Mouse (Mus musculus) hindbrain, embryonic 13.5 days (tissue): ENCODE results near the gene Ccr3. TPM values are rescaled to one million over a fixed set of nuclear protein-coding genes. Genes with fewer than 3 reads are reported as not detected.
"Not testable (repeated sequence)": the region's sequence is repeated elsewhere in the genome, so short reads cannot be mapped to it uniquely, and the experiment has no call there.

Experiments used
- ATAC-seq: fragments of 200-750 bp; cut with Nextera tagmentation; 2 replicates; pipeline ENCODE4 v1.8.0; 2017; ENCODE audit warnings: moderate TSS enrichment; ENCODE audit not compliant: low FRiP score
- H3K27ac ChIP-seq: fragments of 300-500 bp; sonication (generic); 2 replicates; pipeline ENCODE4 v1.5.1; 2015; ENCODE audit warnings: inconsistent platforms, mild to moderate bottlenecking, moderate library complexity
- H3K27me3 ChIP-seq: fragments of 300-500 bp; sonication (generic); 2 replicates; pipeline ENCODE4 v1.6.1; 2015; ENCODE audit warnings: mild to moderate bottlenecking, inconsistent platforms
- H3K36me3 ChIP-seq: fragments of 300-500 bp; sonication (generic); 2 replicates; pipeline ENCODE4 v1.6.1; 2015; ENCODE audit warnings: mild to moderate bottlenecking, inconsistent platforms
- H3K4me1 ChIP-seq: fragments of 300-500 bp; sonication (generic); replicated peaks from 2 replicates; pipeline ENCODE4 v1.6.1; 2015; ENCODE audit warnings: inconsistent platforms
- H3K4me2 ChIP-seq: fragments of 300-500 bp; sonication (generic); 2 replicates; pipeline ENCODE4 v1.6.1; 2015; ENCODE audit warnings: inconsistent platforms, mild to moderate bottlenecking, moderate library complexity
- H3K4me3 ChIP-seq: fragments of 300-500 bp; sonication (generic); 2 replicates; pipeline ENCODE4 v1.5.1; 2015; ENCODE audit warnings: mild to moderate bottlenecking, inconsistent platforms
- H3K9ac ChIP-seq: fragments of 300-500 bp; sonication (generic); 2 replicates; pipeline ENCODE4 v1.6.1; 2015; ENCODE audit warnings: mild to moderate bottlenecking, inconsistent platforms
- H3K9me3 ChIP-seq: fragments of 300-500 bp; sonication (generic); 2 replicates; pipeline ENCODE4 v1.6.1; 2016; ENCODE audit warnings: inconsistent platforms
- WGBS: fragments of 180-500 bp; shearing (Covaris S2); methylation state at CpG from one replicate; pipeline ENCODE4 v1.1.7; 2015; 5-methylcytosine and 5-hydroxymethylcytosine counted together
- polyA plus RNA-seq: library from polyadenylated mRNA; unstranded; fragments of >200 nt; fragmentation: Nextera tagmentation; extraction: Ambion mirVana; gene quantifications from 2 replicates; pipeline ENCODE4 v1.2.1, GENCODE M21; 2015

The Ccr3 gene
- 0.05 TPM in 1 of 2 replicates, not detected in the other for polyA plus RNA-seq

DNA sequence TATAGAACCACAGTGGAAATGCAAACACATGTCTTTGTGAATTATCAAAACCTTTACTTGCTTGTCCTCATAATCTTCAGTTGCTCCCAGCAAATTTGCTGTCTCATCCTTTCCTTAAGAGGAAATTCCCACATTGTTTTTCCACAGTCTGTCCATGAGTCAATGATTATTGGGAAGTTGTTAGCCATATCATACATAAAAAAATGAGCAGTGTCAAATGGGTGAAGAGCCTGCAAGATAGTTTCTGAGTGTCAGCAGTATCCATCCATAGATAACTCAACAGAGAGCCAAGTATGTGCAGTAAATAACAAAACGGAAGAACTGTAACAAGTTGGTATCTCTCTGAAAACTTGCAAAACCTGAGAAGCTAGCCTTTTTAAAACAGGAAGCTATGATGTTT is at the start of gene Ccr3:
Gene Ccr3, plus strand, starts transcription at position 301 of the 400 bp plus-strand sequence.
- H3K27ac ChIP-seq: no peak within 1 kb of the TSS
- no peaks in the 10 kb centered on the region for H3K27me3 ChIP-seq
- no peak within 1 kb of the TSS for H3K4me2 ChIP-seq
- ATAC-seq: no peak
- 93% methylated on average over 1 of the region's 1 CpGs for WGBS
- no peak within 1 kb of the TSS for H3K4me3 ChIP-seq
- no peak within 1 kb of the TSS for H3K9ac ChIP-seq
- no peaks in the 10 kb centered on the region for H3K4me1 ChIP-seq
- no peaks in the 10 kb centered on the region for H3K9me3 ChIP-seq
- H3K36me3 ChIP-seq: no peaks in the 10 kb centered on the region

DNA sequence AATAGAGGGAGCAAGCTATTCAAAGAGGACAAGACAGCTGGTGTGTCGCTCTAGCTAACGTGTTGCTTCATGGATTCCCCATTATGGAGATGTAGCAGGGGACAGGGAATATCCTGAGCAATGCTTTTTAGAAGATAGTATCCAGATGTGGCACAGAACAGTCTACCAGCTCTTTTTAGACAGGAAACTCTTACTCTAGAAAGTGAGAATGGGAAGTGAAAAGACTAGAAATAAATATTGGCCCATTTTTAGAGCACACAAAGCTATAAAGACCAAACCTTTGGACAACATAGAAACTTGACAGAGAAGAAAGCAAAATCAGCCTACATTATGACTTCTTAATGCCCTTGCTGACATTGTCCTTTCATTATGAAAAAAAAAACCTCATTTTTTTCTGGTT is 46.1 kb upstream of the Ccr3 start:
- H3K9me3 ChIP-seq: no peaks in the 10 kb centered on the region
- WGBS: 79% methylated on average over 2 of the region's 2 CpGs
- H3K27me3 ChIP-seq: no peaks in the 10 kb centered on the region
- H3K4me2 ChIP-seq: no peak overlapping the region
- no peak for ATAC-seq
- H3K4me1 ChIP-seq: no peaks in the 10 kb centered on the region
- H3K36me3 ChIP-seq: no peaks in the 10 kb centered on the region
- no peak overlapping the region for H3K9ac ChIP-seq
- no peak overlapping the region for H3K27ac ChIP-seq
- no peak overlapping the region for H3K4me3 ChIP-seq

DNA sequence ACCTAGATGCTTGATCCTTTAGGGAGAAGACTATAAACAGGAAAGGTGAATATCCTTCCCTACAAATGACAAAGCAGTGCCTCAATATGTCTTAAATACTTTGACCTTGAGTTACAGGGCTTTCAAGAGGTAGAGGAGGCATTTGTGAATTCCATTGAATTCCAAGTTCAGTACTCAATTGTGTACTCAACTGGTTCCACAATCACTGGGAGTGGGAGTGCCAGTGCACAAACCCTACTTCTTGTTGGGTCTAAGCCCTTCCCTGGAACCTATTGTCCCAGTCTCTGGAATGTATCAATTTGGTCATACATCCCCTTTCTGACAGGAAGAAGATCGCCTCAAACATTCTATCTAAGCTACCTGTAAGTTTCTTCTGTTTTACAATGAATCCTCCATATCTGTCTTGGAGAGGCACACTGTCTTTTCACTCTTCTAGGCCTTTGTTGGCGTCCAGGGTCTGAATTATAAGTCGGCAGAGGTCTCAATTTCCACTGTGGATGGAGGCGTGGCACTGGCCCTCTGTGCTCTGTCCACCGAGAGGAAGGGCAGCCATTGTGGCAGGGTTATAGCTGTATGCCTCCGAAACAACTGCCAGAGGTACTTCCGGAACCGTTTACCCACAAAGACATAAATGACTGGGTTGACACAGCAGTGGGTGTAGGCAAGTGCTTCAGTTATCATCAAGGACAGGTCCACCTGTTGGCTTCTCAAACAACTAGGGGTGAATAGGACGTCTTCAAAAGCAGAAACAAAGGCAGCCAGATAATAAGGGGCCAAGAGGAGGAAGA is 44.7 kb upstream of the Ccr3 start:
- Histone ChIP-seq H3K9me3 (no peaks in the 10 kb centered on the region), H3K9ac (no peak overlapping the region), H3K4me1 (no peaks in the 10 kb centered on the region), H3K27ac (no peak overlapping the region), H3K27me3 (no peaks in the 10 kb centered on the region), H3K4me2 (no peak overlapping the region), H3K4me3 (no peak overlapping the region), H3K36me3 (no peaks in the 10 kb centered on the region)
- ATAC-seq: no peak
- 84% methylated on average over 9 of the region's 9 CpGs for WGBS

DNA sequence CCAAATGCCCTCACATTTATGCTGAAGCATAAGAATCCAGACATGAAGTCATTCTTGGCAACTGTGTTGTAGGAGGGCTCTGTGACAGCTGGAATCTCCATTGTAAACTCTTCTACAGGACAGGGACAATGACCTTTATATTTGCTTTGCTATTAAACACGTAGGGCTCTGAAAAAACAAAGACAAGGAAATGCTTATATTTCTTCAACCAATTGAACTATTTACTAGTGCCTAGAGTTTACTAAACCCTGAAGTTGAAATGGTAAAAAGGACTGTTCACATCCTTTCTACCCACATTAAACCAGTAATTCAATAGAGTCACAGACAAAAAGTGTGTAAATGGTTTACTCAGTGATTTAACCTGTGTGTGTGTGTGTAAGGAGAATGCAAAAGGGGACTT is 43.5 kb upstream of the Ccr3 start, which contains the start of gene Ccr1l1:
Gene Ccr1l1, minus strand, starts transcription at position 101 of the 400 bp plus-strand sequence.
- Histone ChIP-seq H3K9ac (no peak within 1 kb of the TSS), H3K36me3 (no peaks in the 10 kb centered on the region), H3K27me3 (no peaks in the 10 kb centered on the region), H3K4me3 (no peak within 1 kb of the TSS), H3K4me1 (no peaks in the 10 kb centered on the region), H3K9me3 (no peaks in the 10 kb centered on the region), H3K27ac (no peak within 1 kb of the TSS), H3K4me2 (no peak within 1 kb of the TSS)
- 85% methylated on average over 1 of the region's 1 CpGs for WGBS
- no peak for ATAC-seq

DNA sequence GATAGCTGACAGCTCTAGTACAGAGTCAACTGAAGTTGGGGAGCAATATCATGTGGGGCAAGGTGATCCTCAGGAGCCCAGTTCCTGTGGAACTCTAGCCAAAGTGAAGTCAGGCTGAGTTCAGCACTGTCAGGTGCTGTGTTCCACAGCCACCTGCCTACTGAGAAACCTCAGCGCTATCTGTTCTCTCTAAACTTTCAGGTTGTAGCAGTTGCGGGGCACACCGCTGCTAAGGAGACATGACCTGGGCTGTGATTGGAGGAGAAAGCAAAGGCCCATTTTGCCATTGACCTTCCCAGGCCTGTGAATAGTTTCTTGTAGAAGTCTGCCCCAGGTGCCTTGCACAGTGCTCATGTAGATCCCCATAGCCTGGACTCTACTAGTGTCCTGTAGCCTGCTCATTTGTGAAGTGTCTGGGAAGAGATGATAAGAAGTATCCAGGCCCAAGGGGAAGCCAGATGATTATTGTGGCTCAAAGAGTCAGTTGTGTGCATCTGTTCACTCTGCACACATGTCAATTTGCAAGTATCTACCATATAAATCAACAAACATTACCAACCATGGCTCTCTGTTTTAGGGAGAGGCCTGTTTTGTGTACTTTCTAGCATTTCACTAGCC is 40.8 kb upstream of the Ccr3 start:
- H3K4me3 ChIP-seq, H3K4me1 ChIP-seq, H3K27me3 ChIP-seq, H3K4me2 ChIP-seq, ATAC-seq, H3K27ac ChIP-seq, H3K9ac ChIP-seq, H3K36me3 ChIP-seq, H3K9me3 ChIP-seq: not testable (repeated sequence)
- WGBS: no CpG with 5 or more reads among the region's 3 CpGs

DNA sequence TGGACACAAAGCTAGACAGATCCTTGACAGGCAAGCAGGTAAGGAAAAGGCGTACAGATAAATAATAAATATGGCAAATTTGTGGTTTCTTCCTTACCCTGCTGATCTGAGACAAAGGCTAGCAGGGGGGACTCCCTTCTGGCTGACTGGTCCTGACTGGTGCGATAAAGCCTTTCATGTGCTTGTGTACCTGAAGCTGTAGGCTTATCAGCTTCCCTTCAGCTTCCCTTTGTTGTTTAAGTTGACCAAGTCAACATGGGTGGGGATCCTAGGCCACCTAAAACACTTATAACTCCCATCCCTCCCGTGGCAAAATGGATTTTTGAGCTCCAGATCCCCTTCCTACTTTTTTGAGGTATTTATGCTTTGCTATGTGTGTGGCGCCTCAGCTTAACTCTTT is 39.9 kb upstream of the Ccr3 start:
- no peak overlapping the region for H3K4me3 ChIP-seq
- 87% methylated on average over 4 of the region's 4 CpGs for WGBS
- no peaks in the 10 kb centered on the region for H3K27me3 ChIP-seq
- no peak overlapping the region for H3K27ac ChIP-seq
- no peak overlapping the region for H3K4me2 ChIP-seq
- H3K9ac ChIP-seq: no peak overlapping the region
- no peaks in the 10 kb centered on the region for H3K4me1 ChIP-seq
- ATAC-seq: no peak
- no peaks in the 10 kb centered on the region for H3K9me3 ChIP-seq
- H3K36me3 ChIP-seq: no peaks in the 10 kb centered on the region

DNA sequence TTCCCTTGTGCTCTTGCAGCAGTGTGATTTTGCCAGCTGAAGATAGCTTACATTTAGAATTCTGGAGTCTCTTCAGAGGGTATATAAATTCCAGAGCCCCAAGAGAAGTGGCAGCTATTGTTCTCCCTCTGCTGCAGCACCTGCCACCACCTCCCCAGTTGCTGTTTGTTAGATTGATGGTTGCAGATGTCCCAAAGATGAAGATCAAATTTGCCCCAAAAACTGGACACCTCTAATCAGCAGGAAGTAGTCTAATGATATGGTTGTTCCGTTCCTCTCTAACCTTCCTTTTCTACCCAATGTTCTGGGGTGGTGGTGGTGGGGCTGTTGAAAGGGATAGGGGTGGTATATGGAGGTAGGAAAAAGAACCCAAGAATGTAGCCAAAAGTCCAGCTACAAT is 39.1 kb upstream of the Ccr3 start:
- Histone ChIP-seq H3K9ac (no peak overlapping the region), H3K27ac (no peak overlapping the region), H3K36me3 (no peaks in the 10 kb centered on the region), H3K9me3 (no peaks in the 10 kb centered on the region), H3K4me2 (no peak overlapping the region), H3K4me3 (no peak overlapping the region), H3K4me1 (no peaks in the 10 kb centered on the region), H3K27me3 (no peaks in the 10 kb centered on the region)
- ATAC-seq: no peak
- WGBS: 96% methylated on average over 1 of the region's 1 CpGs

DNA sequence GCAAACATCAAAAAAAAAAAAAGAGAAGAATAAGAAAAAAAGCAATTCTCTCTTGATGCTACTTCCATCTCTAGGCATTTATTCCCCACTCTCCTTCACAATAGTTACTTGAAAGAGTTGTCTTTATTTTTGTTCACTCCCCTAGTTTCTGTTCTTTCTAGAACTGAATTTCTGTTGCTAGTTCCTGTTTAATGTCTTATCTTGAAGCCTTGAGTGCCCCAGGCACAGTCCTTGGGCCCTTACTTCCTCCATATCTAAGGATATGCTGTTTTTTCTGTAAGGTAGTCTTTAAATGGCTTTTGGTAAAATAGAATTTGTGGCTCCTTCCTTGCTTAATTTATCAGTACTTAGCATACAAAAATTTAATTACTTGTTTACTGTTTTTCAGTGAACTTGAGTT is 36.8 kb upstream of the Ccr3 start:
- no peaks in the 10 kb centered on the region for H3K9me3 ChIP-seq
- H3K27ac ChIP-seq: no peak overlapping the region
- H3K36me3 ChIP-seq: no peaks in the 10 kb centered on the region
- H3K4me2 ChIP-seq: no peak overlapping the region
- H3K4me1 ChIP-seq: no peaks in the 10 kb centered on the region
- H3K4me3 ChIP-seq: no peak overlapping the region
- H3K27me3 ChIP-seq: no peaks in the 10 kb centered on the region
- ATAC-seq: no peak
- H3K9ac ChIP-seq: no peak overlapping the region

DNA sequence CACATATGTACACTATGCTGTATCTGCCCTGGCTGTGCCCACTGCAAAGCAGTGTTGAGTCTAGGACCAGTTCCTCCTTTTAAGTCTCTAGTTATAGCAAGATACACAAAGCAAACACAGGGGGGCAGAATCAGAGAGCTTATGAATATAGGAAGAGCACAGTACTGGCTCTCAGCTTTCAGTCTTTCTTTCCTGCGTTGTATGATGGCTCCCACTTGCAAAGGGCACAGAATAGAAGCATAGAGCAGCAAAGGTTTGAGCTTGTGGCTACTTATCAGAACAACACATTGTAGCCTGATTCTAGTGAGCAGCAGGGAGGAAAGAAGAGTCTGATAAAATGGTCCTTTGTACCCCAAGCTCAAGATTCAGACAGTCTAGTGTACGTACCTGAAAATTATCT is 35.6 kb upstream of the Ccr3 start:
- Histone ChIP-seq H3K27ac (no peak overlapping the region), H3K4me3 (no peak overlapping the region), H3K9me3 (no peaks in the 10 kb centered on the region), H3K4me1 (no peaks in the 10 kb centered on the region), H3K9ac (no peak overlapping the region), H3K4me2 (no peak overlapping the region), H3K36me3 (no peaks in the 10 kb centered on the region), H3K27me3 (no peaks in the 10 kb centered on the region)
- WGBS: 93% methylated on average over 2 of the region's 2 CpGs
- ATAC-seq: no peak

DNA sequence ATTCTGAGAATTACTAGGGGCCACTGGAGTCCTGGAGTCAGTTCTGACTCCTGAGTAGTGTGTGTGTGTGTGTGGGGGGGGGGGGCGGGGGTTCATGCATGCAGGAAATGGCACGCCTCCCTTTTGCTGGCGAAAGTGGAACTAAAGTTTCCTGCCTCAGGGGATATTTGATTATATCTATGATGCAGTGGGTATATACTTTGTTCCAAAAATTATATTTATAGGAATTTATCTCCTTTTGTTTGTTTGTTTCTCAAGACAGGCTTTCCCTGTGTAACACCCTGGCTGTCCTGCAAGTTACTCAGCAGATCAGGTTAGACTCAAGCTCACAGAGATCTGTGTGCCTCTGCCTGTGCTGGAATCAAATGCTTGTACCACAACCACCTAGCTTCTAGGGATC is 32.1 kb upstream of the Ccr3 start:
- Histone ChIP-seq H3K4me2 (no peak overlapping the region), H3K9ac (no peak overlapping the region), H3K9me3 (no peaks in the 10 kb centered on the region), H3K27ac (no peak overlapping the region), H3K36me3 (no peaks in the 10 kb centered on the region), H3K4me3 (no peak overlapping the region), H3K27me3 (no peaks in the 10 kb centered on the region), H3K4me1 (no peaks in the 10 kb centered on the region)
- 90% methylated on average over 3 of the region's 3 CpGs for WGBS
- ATAC-seq: no peak

DNA sequence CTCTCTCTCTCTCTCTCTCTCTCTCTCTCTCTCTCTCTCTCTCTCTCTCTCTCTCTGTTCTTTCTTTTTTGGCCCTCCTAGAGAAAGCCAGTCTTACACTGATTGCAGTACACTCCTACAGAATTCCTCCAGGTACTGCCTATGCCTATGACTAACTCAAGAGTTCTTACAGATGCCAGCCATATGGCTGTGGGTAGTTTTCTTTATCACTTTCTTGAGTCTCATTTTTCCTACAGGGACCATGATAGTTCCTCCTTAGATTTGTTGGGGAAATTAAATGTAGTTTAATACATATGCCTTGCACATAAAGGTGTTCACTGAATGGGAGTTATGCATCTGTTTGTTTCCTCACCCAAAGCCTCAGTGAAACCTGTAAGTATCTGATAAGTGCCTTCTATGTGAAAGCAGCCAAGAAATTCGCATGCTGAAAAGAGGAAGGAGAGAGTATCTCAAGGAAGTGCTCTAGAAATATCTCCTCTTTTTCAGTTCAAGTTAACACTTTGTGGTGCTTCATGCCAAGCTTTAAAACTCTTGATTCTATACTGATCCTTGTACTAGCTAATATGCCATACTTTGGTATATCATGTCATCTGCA is 30.4 kb upstream of the Ccr3 start:
- Histone ChIP-seq H3K4me2 (no peak overlapping the region), H3K9ac (no peak overlapping the region), H3K36me3 (no peaks in the 10 kb centered on the region), H3K4me1 (no peaks in the 10 kb centered on the region), H3K4me3 (no peak overlapping the region), H3K9me3 (no peaks in the 10 kb centered on the region), H3K27ac (no peak overlapping the region), H3K27me3 (no peaks in the 10 kb centered on the region)
- 38% methylated on average over 1 of the region's 1 CpGs for WGBS
- no peak for ATAC-seq

DNA sequence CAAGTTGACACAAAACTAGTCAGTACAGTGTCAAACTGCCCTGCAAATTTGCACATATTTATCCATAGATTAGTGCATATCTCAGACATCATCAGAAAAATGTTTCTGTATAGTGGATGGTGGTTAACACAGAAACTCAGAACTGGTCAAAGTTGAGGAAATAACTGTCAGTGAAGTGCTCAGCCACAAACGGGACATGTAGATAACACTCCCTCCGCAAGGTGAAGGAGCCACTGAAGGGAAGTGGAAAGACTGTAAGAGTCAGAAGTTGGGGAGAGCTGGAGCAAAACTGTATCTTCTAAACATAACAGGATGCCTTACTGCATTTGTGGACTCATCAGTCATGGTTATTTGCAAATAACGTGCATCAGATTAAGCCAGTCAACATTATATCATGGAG is 24.1 kb upstream of the Ccr3 start:
- 88% methylated on average over 3 of the region's 3 CpGs for WGBS
- Histone ChIP-seq H3K4me1 (no peaks in the 10 kb centered on the region), H3K36me3 (no peaks in the 10 kb centered on the region), H3K9ac (no peak overlapping the region), H3K4me2 (no peak overlapping the region), H3K27ac (no peak overlapping the region), H3K9me3 (no peaks in the 10 kb centered on the region), H3K27me3 (no peaks in the 10 kb centered on the region), H3K4me3 (no peak overlapping the region)
- ATAC-seq: no peak

DNA sequence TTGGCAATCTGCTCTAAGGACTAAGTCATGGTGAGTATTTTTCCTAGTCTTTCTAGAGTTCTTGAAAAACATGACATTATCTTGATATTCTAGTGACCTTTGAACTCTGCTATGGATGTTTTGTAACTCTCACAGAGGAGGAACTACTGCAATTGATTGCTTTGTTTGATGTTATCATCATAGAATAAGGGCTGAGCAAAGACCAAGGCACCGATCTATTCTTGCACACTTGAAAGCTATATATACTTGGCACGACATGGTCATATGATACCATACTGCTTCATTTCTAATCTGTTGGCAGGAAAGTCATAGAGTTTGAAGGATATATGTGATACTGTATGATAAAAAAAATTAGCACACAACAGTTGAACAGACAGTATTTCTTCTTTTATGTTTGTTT is 22.0 kb upstream of the Ccr3 start:
- H3K9me3 ChIP-seq: no peaks in the 10 kb centered on the region
- H3K9ac ChIP-seq: no peak overlapping the region
- H3K4me3 ChIP-seq: no peak overlapping the region
- H3K4me2 ChIP-seq: no peak overlapping the region
- 92% methylated on average over 2 of the region's 2 CpGs for WGBS
- no peak overlapping the region for H3K27ac ChIP-seq
- H3K4me1 ChIP-seq: no peaks in the 10 kb centered on the region
- no peak for ATAC-seq
- no peaks in the 10 kb centered on the region for H3K36me3 ChIP-seq
- no peaks in the 10 kb centered on the region for H3K27me3 ChIP-seq
